In the genomic region with DNA sequence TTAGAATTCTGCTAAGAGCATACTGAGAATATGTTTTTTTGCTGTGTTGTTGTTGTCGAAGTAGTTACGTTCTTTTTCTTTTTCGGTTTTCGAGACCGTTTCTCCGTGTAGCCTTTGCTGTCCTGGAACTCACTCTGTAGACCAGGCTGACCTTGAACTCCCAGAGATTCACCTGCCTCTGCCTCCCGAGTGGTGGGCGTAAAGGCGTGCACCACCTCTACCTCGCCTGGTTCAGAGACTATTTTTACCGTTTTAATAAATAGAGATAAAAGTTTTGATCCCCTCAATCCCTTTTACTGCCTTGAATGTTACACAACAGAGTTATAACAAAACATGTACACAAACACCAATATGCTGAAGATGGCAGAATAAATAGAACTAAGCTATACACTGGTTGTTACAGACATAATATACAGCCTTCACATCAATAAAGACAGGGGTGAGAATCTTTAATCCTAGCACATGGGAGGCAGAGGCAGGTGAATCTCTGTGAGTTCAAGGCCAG, we compare ENCODE assay signal across 8 mouse cellular contexts. TPM values are rescaled to one million over a fixed set of nuclear protein-coding genes. Genes with fewer than 3 reads are reported as not detected.
DNase-seq lines count a peak whose midpoint lies in the region; ATAC-seq and TF ChIP-seq lines count a peak whose summit lies in the region.

No protein-coding gene starts in this region.

- no peak for TF ChIP-seq RAD21 in CH12.LX (IDR thresholded peaks at IDR 0.05; ENCODE audit: low read depth, low read length)

- no peak for TF ChIP-seq POLR2A in CH12.LX (IDR thresholded peaks at IDR 0.05; ENCODE audit: low read depth, low read length)

- H3K4me1 ChIP-seq in heart, embryonic 11.5 days (ENCODE audit: control insufficient read depth, insufficient read depth, low read length) = no peaks in the 10 kb centered on the region
- H3K4me1 ChIP-seq in CH12.LX (ENCODE audit: control insufficient read depth in 1 of 2, insufficient read depth in 2 of 2) = peaks cover 3 to 10% of the 10 kb centered on the region in 2 experiments
- peaks cover 3% of the 10 kb centered on the region; the same call in 1 of the 2 replicates for H3K4me1 ChIP-seq in forebrain, embryonic 14.5 days (ENCODE audit: control insufficient read depth, insufficient read depth, low read length)
- H3K4me1 ChIP-seq in liver, embryonic 14.5 days (replicated peaks; ENCODE audit: control insufficient read depth in 2 of 2, insufficient read depth in 2 of 2, low read length in 1 of 2) = peaks cover 0 to 2% of the 10 kb centered on the region in 2 experiments; a peak in 1 of 4 replicates

- DNase-seq in heart, postnatal 4 days = no peak
- DNase-seq in CH12.LX (ENCODE audit: extremely low read depth) = no peak
- no peak for DNase-seq in forebrain, embryonic 14.5 days (ENCODE audit: low spot score)
- DNase-seq in liver, embryonic 14.5 days (ENCODE audit: low read depth in 3 of 3, low spot score in 3 of 3) = no peak
- no peak for DNase-seq in testis, postnatal 14 days (ENCODE audit: low spot score)
- DNase-seq in frontal cortex, postnatal 14 days (ENCODE audit: low spot score in 2 of 2) = no peak

- H3K4me3 ChIP-seq in heart, embryonic 11.5 days (ENCODE audit: low read depth, low read length) = peak overlapping the region; percentile 49
- H3K4me3 ChIP-seq in CH12.LX (replicated peaks in 1 of 3; ENCODE audit: low read depth in 2 of 3, low read length in 2 of 3, poor library complexity in 1 of 3) = peak overlapping the region in 1 of 3 experiments; percentile 57
- peak overlapping the region; percentile 26 for H3K4me3 ChIP-seq in forebrain, embryonic 14.5 days (ENCODE audit: low read depth, low read length)
- peak overlapping the region; percentile 46 to 63; a peak in 3 of 4 replicates for H3K4me3 ChIP-seq in liver, embryonic 14.5 days (ENCODE audit: insufficient read depth in 1 of 2, low read depth in 2 of 2, low read length in 2 of 2)

- H3K36me3 ChIP-seq in heart, embryonic 11.5 days (ENCODE audit: control insufficient read depth, insufficient read depth, low read length) = no peaks in the 10 kb centered on the region
- no peaks in the 10 kb centered on the region for H3K36me3 ChIP-seq in CH12.LX (replicated peaks in 1 of 2; ENCODE audit: control insufficient read depth in 1 of 2, insufficient read depth in 1 of 2, low read length in 1 of 2)
- H3K36me3 ChIP-seq in forebrain, embryonic 14.5 days (ENCODE audit: control insufficient read depth, insufficient read depth, low read length) = no peaks in the 10 kb centered on the region
- no peaks in the 10 kb centered on the region for H3K36me3 ChIP-seq in liver, embryonic 14.5 days (replicated peaks; ENCODE audit: control insufficient read depth, insufficient read depth, low read depth)

- H3K9me3 ChIP-seq in heart, embryonic 11.5 days (replicated peaks; ENCODE audit: control insufficient read depth, low read length) = no peaks in the 10 kb centered on the region
- no peaks in the 10 kb centered on the region for H3K9me3 ChIP-seq in CH12.LX (replicated peaks; ENCODE audit: low read length)
- H3K9me3 ChIP-seq in forebrain, embryonic 14.5 days (replicated peaks; ENCODE audit: control insufficient read depth, low read length) = no peaks in the 10 kb centered on the region
- no peaks in the 10 kb centered on the region for H3K9me3 ChIP-seq in liver, embryonic 14.5 days (ENCODE audit: control insufficient read depth, low read length)

- H3K9ac ChIP-seq in heart, embryonic 11.5 days (ENCODE audit: low read depth, low read length) = peak overlapping the region; percentile 74
- H3K9ac ChIP-seq in CH12.LX (ENCODE audit: insufficient read depth, low read depth) = peak overlapping the region; percentile 60
- H3K9ac ChIP-seq in forebrain, embryonic 14.5 days (ENCODE audit: low read length) = peak overlapping the region; percentile 45
- H3K9ac ChIP-seq in liver, embryonic 14.5 days (replicated peaks) = peak overlapping the region; percentile 41

- H3K27ac ChIP-seq in heart, embryonic 11.5 days (ENCODE audit: low read depth, low read length) = peak overlapping the region; percentile 46; the same call in 1 of the 2 replicates
- no peak overlapping the region for H3K27ac ChIP-seq in CH12.LX (ENCODE audit: insufficient read depth, low read depth)
- no peak overlapping the region for H3K27ac ChIP-seq in forebrain, embryonic 14.5 days (ENCODE audit: low read depth, low read length)
- no peak overlapping the region for H3K27ac ChIP-seq in liver, embryonic 14.5 days

- peak overlapping the region; percentile 87 for H3K4me2 ChIP-seq in heart, embryonic 11.5 days
- H3K4me2 ChIP-seq in CH12.LX (ENCODE audit: insufficient read depth, low read depth, poor library complexity, severe bottlenecking) = peak overlapping the region; percentile 61
- peak overlapping the region; percentile 51 for H3K4me2 ChIP-seq in forebrain, embryonic 14.5 days (ENCODE audit: low read length)
- H3K4me2 ChIP-seq in liver, embryonic 14.5 days (ENCODE audit: low read depth) = peak overlapping the region; percentile 74

- no peaks in the 10 kb centered on the region for H3K27me3 ChIP-seq in heart, embryonic 11.5 days (ENCODE audit: control insufficient read depth, insufficient read depth, low read length)
- no peaks in the 10 kb centered on the region for H3K27me3 ChIP-seq in CH12.LX (replicated peaks)
- no peaks in the 10 kb centered on the region for H3K27me3 ChIP-seq in forebrain, embryonic 14.5 days (replicated peaks; ENCODE audit: control insufficient read depth, insufficient read depth, low read length)
- H3K27me3 ChIP-seq in liver, embryonic 14.5 days (ENCODE audit: control insufficient read depth, insufficient read depth, low read length) = no peaks in the 10 kb centered on the region

- in situ Hi-C loops in CH12.LX (cut with MboI; ENCODE audit: low pct_ligation_motif_present, low pct_unique_long_range_greater_than_20kb, low sequenced_read_pairs) = no loop called here

- no peak for TF ChIP-seq CTCF in CH12.LX (conservative IDR thresholded peaks at IDR 0.05 in 1 of 2, IDR thresholded peaks at IDR 0.05 in 1 of 2; ENCODE audit: low read depth in 2 of 2, low read length in 2 of 2)
- no peak for TF ChIP-seq CTCF in liver, embryonic 14.5 days (IDR thresholded peaks at IDR 0.05; ENCODE audit: low read depth)

- dilution Hi-C loops in CH12.LX (cut with MboI; ENCODE audit: extremely low pct_ligation_motif_present, extremely low pct_unique_long_range_greater_than_20kb, low sequenced_read_pairs) = no loop called here

- WGBS in heart, embryonic 11.5 days (ENCODE audit: insufficient replicate concordance) = 48% methylated on average over 11 of the region's 11 CpGs
- 63% methylated on average over 11 of the region's 11 CpGs for WGBS in forebrain, embryonic 14.5 days
- 39% methylated on average over 11 of the region's 11 CpGs for WGBS in liver, embryonic 14.5 days (ENCODE audit: insufficient replicate concordance)

- no peak for TF ChIP-seq EP300 in CH12.LX (IDR thresholded peaks at IDR 0.05; ENCODE audit: low read length)
- no peak for TF ChIP-seq EP300 in liver, embryonic 14.5 days (IDR thresholded peaks at IDR 0.05; ENCODE audit: low read depth)

- no peaks in the 10 kb centered on the region for H3K79me2 ChIP-seq in CH12.LX (replicated peaks; ENCODE audit: control insufficient read depth, extremely low read depth, insufficient read depth, poor library complexity, severe bottlenecking)

- ATAC-seq in heart, embryonic 11.5 days (replicated peaks; ENCODE audit: insufficient number of reproducible peaks, low FRiP score, low TSS enrichment) = no peak
- ATAC-seq in forebrain, embryonic 14.5 days = no peak
- ATAC-seq in liver, embryonic 14.5 days (ENCODE audit: insufficient read depth) = no peak
- no peak for ATAC-seq in inflammation-experienced regulatory T-cells, adult 6 months

TF ChIP-seq in CH12.LX, 34 proteins besides CTCF, POLR2A, EP300 and RAD21:
- TF ChIP-seq SIN3A (IDR thresholded peaks at IDR 0.05; ENCODE audit: low read length) = no peak
- no peak for TF ChIP-seq HCFC1 (IDR thresholded peaks at IDR 0.05; ENCODE audit: low read depth, low read length)
- 0 out of 2 replicates have a peak, but pooled peaks have one; percentile 26 for TF ChIP-seq CHD2 (IDR thresholded peaks at IDR 0.05; ENCODE audit: low read length)
- TF ChIP-seq NRF1 (IDR thresholded peaks at IDR 0.05; ENCODE audit: low read depth, low read length) = no peak
- no peak for TF ChIP-seq SMC3 (IDR thresholded peaks at IDR 0.05; ENCODE audit: low read depth, low read length)
- no peak for TF ChIP-seq IRF4 (IDR thresholded peaks at IDR 0.05; ENCODE audit: low read depth, low read length)
- no peak for TF ChIP-seq MXI1 (IDR thresholded peaks at IDR 0.05; ENCODE audit: low read depth, low read length)
- TF ChIP-seq GABPA (IDR thresholded peaks at IDR 0.05; ENCODE audit: insufficient replicate concordance, low read depth, low read length) = no peak

RNA-seq across cellular contexts. Expression of a gene that starts 14.1 kb away (rescaled TPM):
- 97.9 and 117 TPM in 2 replicates for polyA plus RNA-seq in heart, embryonic 11.5 days (2014; fragmentation: Nextera tagmentation; extraction: Ambion mirVana)
- 10 to 100 TPM; 76.1 to 80.0 TPM for total RNA-seq in heart, postnatal 4 days (2021)
- 87.6 and 109 TPM in 2 replicates for total RNA-seq in CH12.LX (2012; rRNA removed)
- 114 and 128 TPM in 2 replicates for total RNA-seq in CH12.LX (2014; rRNA removed)
- polyA plus RNA-seq in CH12.LX (2012; ENCODE audit: insufficient read length, low read depth) = 94.2 and 99.5 TPM in 2 replicates
- 188 and 232 TPM in 2 replicates for polyA plus RNA-seq in forebrain, embryonic 14.5 days (2014; fragmentation: Nextera tagmentation; extraction: Ambion mirVana)
- 22.8 and 27.5 TPM in 2 replicates for polyA plus RNA-seq in liver, embryonic 14.5 days (2012; rRNA removed)
- 51.7 and 54.5 TPM in 2 replicates for polyA plus RNA-seq in liver, embryonic 14.5 days (2014; fragmentation: Nextera tagmentation; extraction: Ambion mirVana)
- 100 to 1,000 TPM; 103 to 132 (median 120) TPM for polyA plus RNA-seq in inflammation-experienced regulatory T-cells, adult 6 months (2017; shearing (Covaris generic))
